Mouse (Mus musculus): ENCODE data around the gene Pdcd4.
"Not testable (repeated sequence)": the region's sequence is repeated elsewhere in the genome, so short reads cannot be mapped to it uniquely, and the experiment has no call there.

The Pdcd4 gene

DNA sequence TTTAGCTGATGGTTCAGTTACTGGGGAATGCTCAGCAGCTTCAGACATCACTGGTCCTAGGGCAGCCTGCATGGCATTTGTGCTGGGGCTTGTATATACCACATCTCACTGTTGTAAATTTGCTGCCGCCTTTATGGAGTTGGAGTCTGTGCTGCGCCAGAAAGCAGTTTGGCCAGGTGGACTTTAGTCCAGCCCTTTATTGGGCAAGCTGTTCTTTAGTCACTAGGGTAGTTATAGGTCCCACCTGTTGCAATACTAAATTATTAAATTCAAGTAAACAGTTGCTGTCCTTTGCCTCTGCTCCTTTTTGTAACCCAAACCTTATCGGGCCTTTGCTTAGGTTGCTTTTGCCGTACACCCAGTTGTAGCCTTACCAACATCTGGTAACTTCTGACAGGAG lies 22.9 kb downstream of the Pdcd4 start:
- Histone ChIP-seq H3K27me3 (ENCODE audit: insufficient read depth, low read length) (no peaks in the 10 kb centered on the region), H3K36me3 (ENCODE audit: insufficient read depth, low read length) (peaks cover 17% of the 10 kb centered on the region; the same call in 1 of the 2 replicates), H3K9me3 (ENCODE audit: low read length) (no peaks in the 10 kb centered on the region), H3K4me1 (replicated peaks; ENCODE audit: low read depth, low read length) (no peaks in the 10 kb centered on the region), H3K4me3 (replicated peaks; ENCODE audit: low read length) (no peak overlapping the region)
- TF ChIP-seq CTCF (conservative IDR thresholded peaks at IDR 0.05; ENCODE audit: low read length) (no peak), NANOG (IDR thresholded peaks at IDR 0.05; ENCODE audit: borderline replicate concordance, low read length) (no peak), POU5F1 (IDR thresholded peaks at IDR 0.05; ENCODE audit: borderline replicate concordance, low read length) (no peak)

DNA sequence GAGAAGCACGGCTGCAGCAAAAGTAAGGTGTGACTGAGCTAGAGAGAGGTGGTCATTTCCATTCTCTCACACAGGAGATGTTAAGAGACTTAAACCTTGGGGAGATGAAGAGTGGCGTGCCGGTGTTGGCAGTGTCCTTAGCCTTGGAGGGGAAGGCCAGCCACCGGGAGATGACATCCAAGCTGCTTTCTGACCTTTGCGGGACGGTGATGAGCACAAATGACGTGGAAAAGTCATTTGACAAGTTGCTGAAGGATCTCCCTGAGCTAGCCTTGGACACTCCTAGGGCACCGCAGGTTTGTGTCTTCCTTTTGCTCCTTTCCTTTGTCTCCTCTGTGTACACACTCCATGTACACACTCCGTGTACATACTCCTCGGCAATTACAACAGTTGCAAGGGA lies 27.5 kb downstream of the Pdcd4 start:
- H3K4me3 ChIP-seq (replicated peaks; ENCODE audit: low read length) = no peak overlapping the region
- peaks cover 12% of the 10 kb centered on the region; the same call in 1 of the 2 replicates for H3K36me3 ChIP-seq (ENCODE audit: insufficient read depth, low read length)
- H3K4me1 ChIP-seq (replicated peaks; ENCODE audit: low read depth, low read length) = no peaks in the 10 kb centered on the region
- H3K27me3 ChIP-seq (ENCODE audit: insufficient read depth, low read length) = no peaks in the 10 kb centered on the region
- TF ChIP-seq CTCF (conservative IDR thresholded peaks at IDR 0.05; ENCODE audit: low read length) (no peak), NANOG (IDR thresholded peaks at IDR 0.05; ENCODE audit: borderline replicate concordance, low read length) (no peak), POU5F1 (IDR thresholded peaks at IDR 0.05; ENCODE audit: borderline replicate concordance, low read length) (no peak)
- no peaks in the 10 kb centered on the region for H3K9me3 ChIP-seq (ENCODE audit: low read length)

DNA sequence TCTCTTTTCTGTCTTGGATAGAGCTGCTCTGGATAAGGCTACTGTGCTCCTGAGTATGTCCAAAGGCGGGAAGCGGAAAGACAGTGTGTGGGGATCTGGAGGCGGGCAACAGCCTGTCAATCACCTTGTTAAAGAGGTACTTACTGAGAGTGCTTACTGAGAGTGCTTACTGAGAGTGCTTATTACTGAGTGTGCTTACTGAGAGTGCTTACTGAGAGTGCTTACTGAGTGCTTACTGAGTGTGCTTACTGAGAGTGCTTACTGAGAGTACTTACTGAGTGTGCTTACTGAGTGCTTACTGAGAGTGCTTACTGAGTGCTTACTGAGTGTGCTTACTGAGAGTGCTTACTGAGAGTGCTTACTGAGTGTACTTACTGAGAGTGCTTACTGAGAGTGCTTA lies 30.0 kb downstream of the Pdcd4 start:
- H3K4me3 ChIP-seq (replicated peaks; ENCODE audit: low read length); H3K4me1 ChIP-seq (replicated peaks; ENCODE audit: low read depth, low read length); H3K9me3 ChIP-seq (ENCODE audit: low read length); H3K27me3 ChIP-seq (ENCODE audit: insufficient read depth, low read length): not testable (repeated sequence)
- peaks cover 12% of the 10 kb centered on the region; the same call in 1 of the 2 replicates for H3K36me3 ChIP-seq (ENCODE audit: insufficient read depth, low read length)

DNA sequence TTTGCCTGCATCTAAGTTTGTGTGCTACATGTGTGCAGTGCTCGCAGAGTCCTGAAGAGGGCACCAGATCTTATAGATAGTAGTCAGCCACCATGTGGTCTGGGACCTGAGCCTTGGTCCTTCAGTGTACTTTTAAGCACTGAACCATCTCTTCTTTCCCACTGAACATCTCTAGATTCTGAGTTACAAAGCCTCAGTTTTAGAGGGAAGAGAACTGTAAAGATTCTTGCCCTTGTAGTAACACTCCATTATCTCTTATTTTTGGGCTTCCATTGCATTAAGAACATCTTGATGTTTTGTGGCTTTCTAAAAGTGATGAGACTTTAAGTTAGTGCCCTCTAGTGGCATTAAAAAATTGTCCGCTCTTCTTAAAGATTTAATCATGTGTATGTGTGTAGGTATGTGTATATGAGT lies 33.3 kb downstream of the Pdcd4 start:
- Histone ChIP-seq H3K36me3 (ENCODE audit: insufficient read depth, low read length) (peaks cover 9% of the 10 kb centered on the region), H3K4me1 (replicated peaks; ENCODE audit: low read depth, low read length) (no peaks in the 10 kb centered on the region), H3K9me3 (ENCODE audit: low read length) (no peaks in the 10 kb centered on the region), H3K4me3 (replicated peaks; ENCODE audit: low read length) (no peak overlapping the region), H3K27me3 (ENCODE audit: insufficient read depth, low read length) (no peaks in the 10 kb centered on the region)
- peak; percentile 27 for TF ChIP-seq CTCF (conservative IDR thresholded peaks at IDR 0.05; ENCODE audit: low read length)
- TF ChIP-seq POU5F1 (IDR thresholded peaks at IDR 0.05; ENCODE audit: borderline replicate concordance, low read length) = no peak

DNA sequence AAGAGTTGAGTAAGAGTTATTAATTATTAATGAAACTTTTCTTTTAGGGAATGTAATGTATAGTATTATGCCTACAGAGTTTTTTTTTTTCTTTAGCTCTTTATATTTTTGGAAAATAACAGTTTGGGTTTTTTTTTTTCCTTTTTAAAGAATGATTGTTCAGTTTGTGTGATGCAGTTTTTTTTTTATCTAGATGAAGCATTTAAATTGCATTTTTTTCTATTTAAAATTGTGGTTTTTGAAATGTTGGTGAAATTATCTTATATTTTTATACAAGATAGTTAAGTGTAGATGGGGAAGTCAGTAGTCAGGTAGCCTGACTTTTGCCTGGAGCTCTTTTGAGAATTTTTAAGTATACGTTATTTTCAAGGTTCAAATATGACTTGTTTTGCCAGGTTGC lies 34.7 kb downstream of the Pdcd4 start:
- TF ChIP-seq POU5F1 (IDR thresholded peaks at IDR 0.05; ENCODE audit: borderline replicate concordance, low read length) (no peak), NANOG (IDR thresholded peaks at IDR 0.05; ENCODE audit: borderline replicate concordance, low read length) (no peak), CTCF (conservative IDR thresholded peaks at IDR 0.05; ENCODE audit: low read length) (no peak)
- Histone ChIP-seq H3K27me3 (ENCODE audit: insufficient read depth, low read length) (no peaks in the 10 kb centered on the region), H3K4me1 (replicated peaks; ENCODE audit: low read depth, low read length) (no peaks in the 10 kb centered on the region), H3K4me3 (replicated peaks; ENCODE audit: low read length) (no peak overlapping the region), H3K9me3 (ENCODE audit: low read length) (no peaks in the 10 kb centered on the region), H3K36me3 (ENCODE audit: insufficient read depth, low read length) (peaks cover 20% of the 10 kb centered on the region)

DNA sequence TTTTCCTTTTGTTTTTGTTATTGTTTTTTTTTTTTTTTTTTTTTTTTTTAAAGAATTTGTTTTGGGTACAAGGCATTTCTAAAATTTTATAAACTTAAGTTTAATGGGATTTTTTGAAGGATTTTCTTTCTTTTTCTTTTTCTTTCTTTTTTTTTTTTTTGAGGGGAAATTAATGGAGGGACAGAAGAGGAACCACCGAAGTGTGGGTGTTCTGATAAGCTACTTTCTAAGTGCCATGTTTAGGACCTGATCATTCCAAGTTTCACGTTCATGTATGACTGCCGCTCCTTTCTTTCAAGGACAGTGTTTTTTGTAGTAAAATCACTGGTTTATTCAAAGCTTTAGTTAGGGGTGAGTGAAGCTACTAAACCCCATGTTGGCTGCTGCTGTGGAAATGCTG lies 37.2 kb downstream of the Pdcd4 start:
- no peak overlapping the region for H3K4me3 ChIP-seq (replicated peaks; ENCODE audit: low read length)
- no peaks in the 10 kb centered on the region for H3K4me1 ChIP-seq (replicated peaks; ENCODE audit: low read depth, low read length)
- TF ChIP-seq POU5F1 (IDR thresholded peaks at IDR 0.05; ENCODE audit: borderline replicate concordance, low read length) (no peak), NANOG (IDR thresholded peaks at IDR 0.05; ENCODE audit: borderline replicate concordance, low read length) (no peak), CTCF (conservative IDR thresholded peaks at IDR 0.05; ENCODE audit: low read length) (no peak)
- H3K9me3 ChIP-seq (ENCODE audit: low read length) = no peaks in the 10 kb centered on the region
- no peaks in the 10 kb centered on the region for H3K27me3 ChIP-seq (ENCODE audit: insufficient read depth, low read length)
- H3K36me3 ChIP-seq (ENCODE audit: insufficient read depth, low read length) = peaks cover 20% of the 10 kb centered on the region

DNA sequence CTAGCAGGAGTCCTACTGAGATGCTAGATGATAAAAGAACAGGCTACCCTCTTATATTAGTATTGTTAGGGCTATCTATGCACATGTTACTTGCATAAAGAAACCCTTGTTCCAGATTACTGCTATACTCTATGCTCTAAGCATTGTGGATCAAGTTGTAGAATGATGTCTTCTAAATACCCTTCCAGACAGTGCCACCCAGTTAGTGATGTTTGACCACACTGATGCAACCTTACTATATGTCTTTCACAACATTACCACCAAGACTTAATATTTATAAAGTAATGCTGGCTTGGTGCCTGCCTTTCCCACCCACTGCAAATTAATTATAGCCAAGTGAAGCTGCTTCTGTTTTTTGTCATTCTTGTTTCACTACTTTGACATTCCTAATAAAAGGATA lies 41.0 kb downstream of the Pdcd4 start:
- Histone ChIP-seq H3K36me3 (ENCODE audit: insufficient read depth, low read length) (peaks cover 19% of the 10 kb centered on the region), H3K27me3 (ENCODE audit: insufficient read depth, low read length) (no peaks in the 10 kb centered on the region), H3K9me3 (ENCODE audit: low read length) (no peaks in the 10 kb centered on the region), H3K4me3 (replicated peaks; ENCODE audit: low read length) (no peak overlapping the region), H3K4me1 (replicated peaks; ENCODE audit: low read depth, low read length) (no peaks in the 10 kb centered on the region)
- TF ChIP-seq CTCF (conservative IDR thresholded peaks at IDR 0.05; ENCODE audit: low read length) (no peak), POU5F1 (IDR thresholded peaks at IDR 0.05; ENCODE audit: borderline replicate concordance, low read length) (no peak), NANOG (IDR thresholded peaks at IDR 0.05; ENCODE audit: borderline replicate concordance, low read length) (no peak)

DNA sequence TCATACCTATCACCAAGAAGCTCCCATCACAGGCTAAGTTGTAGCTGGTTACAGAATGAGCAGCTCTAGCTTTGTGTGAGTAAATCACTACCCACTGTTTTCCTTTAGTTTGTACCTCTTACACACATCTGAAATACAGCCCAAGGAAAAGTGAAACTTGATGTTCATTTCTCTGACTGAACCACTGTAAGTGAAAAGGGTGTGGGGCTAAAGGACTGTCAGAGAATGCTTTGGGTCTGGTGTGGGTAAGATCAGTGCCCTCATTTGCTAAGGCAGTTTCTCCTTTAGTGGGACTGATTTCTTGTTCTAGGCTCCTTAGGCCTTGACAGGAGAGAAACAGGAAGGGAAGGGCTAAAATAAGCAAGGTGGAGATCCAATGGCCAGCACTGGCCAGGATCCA lies 42.0 kb downstream of the Pdcd4 start:
- Histone ChIP-seq H3K4me1 (replicated peaks; ENCODE audit: low read depth, low read length) (no peaks in the 10 kb centered on the region), H3K9me3 (ENCODE audit: low read length) (no peaks in the 10 kb centered on the region), H3K36me3 (ENCODE audit: insufficient read depth, low read length) (peaks cover 16% of the 10 kb centered on the region), H3K27me3 (ENCODE audit: insufficient read depth, low read length) (no peaks in the 10 kb centered on the region), H3K4me3 (replicated peaks; ENCODE audit: low read length) (no peak overlapping the region)
- TF ChIP-seq CTCF (conservative IDR thresholded peaks at IDR 0.05; ENCODE audit: low read length) (no peak), POU5F1 (IDR thresholded peaks at IDR 0.05; ENCODE audit: borderline replicate concordance, low read length) (no peak), NANOG (IDR thresholded peaks at IDR 0.05; ENCODE audit: borderline replicate concordance, low read length) (no peak)

DNA sequence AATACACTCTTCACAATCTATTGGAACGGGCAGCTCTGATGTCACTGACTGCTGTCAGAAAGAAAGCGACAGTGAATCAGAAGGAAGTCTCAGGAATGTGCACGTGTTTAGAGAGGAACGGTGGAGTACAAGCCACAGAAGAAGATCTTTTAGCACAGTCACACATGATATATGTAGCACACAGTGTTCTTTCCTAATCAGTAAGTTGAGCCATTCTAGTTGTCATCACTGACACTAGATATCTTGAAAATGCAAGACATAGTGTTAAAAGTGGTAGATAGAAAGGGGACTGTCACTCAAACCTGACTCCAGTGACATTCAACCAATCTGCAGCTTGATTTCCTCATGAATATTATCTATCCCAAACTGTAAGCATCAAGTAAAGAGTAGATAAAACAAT lies 47.4 kb downstream of the Pdcd4 start:
- no peaks in the 10 kb centered on the region for H3K36me3 ChIP-seq (ENCODE audit: insufficient read depth, low read length)
- H3K27me3 ChIP-seq (ENCODE audit: insufficient read depth, low read length) = no peaks in the 10 kb centered on the region
- TF ChIP-seq CTCF (conservative IDR thresholded peaks at IDR 0.05; ENCODE audit: low read length) (no peak), NANOG (IDR thresholded peaks at IDR 0.05; ENCODE audit: borderline replicate concordance, low read length) (no peak), POU5F1 (IDR thresholded peaks at IDR 0.05; ENCODE audit: borderline replicate concordance, low read length) (no peak)
- H3K4me1 ChIP-seq (replicated peaks; ENCODE audit: low read depth, low read length) = peaks cover 10% of the 10 kb centered on the region
- H3K9me3 ChIP-seq (ENCODE audit: low read length) = no peaks in the 10 kb centered on the region
- H3K4me3 ChIP-seq (replicated peaks; ENCODE audit: low read length) = no peak overlapping the region

Data from E14TG2a.4 (cell line).